Mouse (Mus musculus): ENCODE results near the gene Krt76. TPM values are rescaled to one million over a fixed set of nuclear protein-coding genes. Genes with fewer than 3 reads are reported as not detected.
A peak's percentile ranks its signal among the peaks of the same experiment; 100 is the strongest.

Krt76 gene
- total and polyA plus RNA-seq, 3 experiments, result not detected

- DNase-seq, result no peak
Observed at GRCm38 (mm10) chr15:101860421-101861130, 32.1 kb downstream of the Krt76 start.

DNA sequence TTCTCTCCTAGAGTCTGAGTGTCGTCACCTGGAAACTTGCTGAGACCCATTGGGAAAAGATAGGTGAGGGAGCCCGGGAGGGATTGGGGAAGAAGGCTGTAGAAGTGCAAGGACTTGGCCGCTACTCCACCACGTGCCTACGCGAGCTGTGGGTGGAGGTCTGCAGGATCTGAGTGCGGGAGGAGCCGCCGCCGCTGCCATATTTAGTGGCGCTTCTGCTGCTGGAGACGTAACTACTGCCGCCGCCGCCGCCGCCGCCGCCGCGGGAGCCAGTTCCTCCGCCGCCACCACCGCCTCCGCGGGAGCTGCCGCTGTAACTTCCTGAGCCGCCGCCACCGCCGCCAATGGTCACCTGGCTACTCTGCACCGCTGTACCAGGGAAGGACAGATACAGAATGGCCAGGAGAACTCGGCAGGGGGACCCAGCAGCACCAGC is 33.0 kb downstream of the Krt76 start:
- DNase-seq, result peak; percentile 54

GRCm38 (mm10) chr15:101858673-101859425 is 33.9 kb downstream of the Krt76 start:
- no peak for DNase-seq

GRCm38 (mm10) chr15:101856696-101857095 is 36.0 kb downstream of the Krt76 start:
- DNase-seq, result no peak

- no peak for DNase-seq
Observed at GRCm38 (mm10) chr15:101855732-101856131, 37.0 kb downstream of the Krt76 start.

- no peak for DNase-seq
Observed at GRCm38 (mm10) chr15:101854294-101854693, 38.4 kb downstream of the Krt76 start.

DNA sequence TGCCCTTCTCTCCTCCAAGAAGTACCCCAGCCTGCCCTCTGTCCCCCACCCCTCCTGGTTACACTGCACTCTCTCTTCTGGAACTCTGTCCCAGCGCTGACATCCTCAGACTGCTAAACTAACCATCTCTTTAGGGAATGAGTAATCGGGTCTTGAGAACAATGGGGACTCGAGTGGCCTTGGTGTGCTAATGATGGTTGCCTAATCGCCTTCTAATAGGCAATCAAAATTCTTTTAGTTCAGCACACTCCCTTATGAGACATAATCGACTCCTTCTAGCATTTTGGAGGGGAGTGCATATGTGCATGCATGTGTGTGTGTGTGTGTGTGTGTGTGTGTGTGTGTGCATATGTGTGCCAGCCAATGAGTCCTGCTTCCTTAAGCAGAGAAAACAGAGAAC is 40.1 kb downstream of the Krt76 start:
- peak; percentile 11 for DNase-seq

GRCm38 (mm10) chr15:101850694-101851093 is 42.0 kb downstream of the Krt76 start, which contains the start of gene Krt1:
TSS of gene Krt1 (minus strand) at chr15:101850794.
- no peak for DNase-seq

- peak; percentile 72 for DNase-seq
Observed at GRCm38 (mm10) chr15:101845971-101846403, 46.7 kb downstream of the Krt76 start.

DNA sequence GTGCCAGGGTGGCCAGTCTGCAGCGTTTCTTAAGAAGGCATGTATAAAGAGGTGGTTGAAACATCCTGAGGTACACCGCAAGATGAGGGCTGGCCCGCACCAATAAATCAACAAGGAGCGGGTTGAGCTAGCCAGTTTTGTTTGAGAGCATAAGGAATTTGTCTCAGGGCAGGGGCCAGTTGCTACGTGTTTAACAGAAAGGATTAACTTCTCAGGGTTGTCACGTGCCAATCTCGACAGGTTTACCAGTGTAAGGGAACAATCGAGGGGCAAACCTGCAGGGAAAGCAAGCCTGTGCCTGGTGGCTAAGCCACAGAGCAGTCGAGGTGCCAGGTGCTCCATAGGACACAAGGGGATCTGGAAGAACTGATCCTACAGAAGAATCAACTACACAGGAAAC is 49.5 kb downstream of the Krt76 start:
- DNase-seq, result no peak

GRCm38 (mm10) chr15:101834784-101835328 is 57.9 kb downstream of the Krt76 start:
- no peak for DNase-seq

Small RNA genes within 50 kb of the gene (microRNA-seq; reads per million reads assigned to microRNA genes)
- gene Gm44356, result 0 reads per million in 2 experiments

Other genes starting within 250 kb of the Krt76 start
- gene Gm5478, start 245.5 kb downstream of the Krt76 start, total RNA-seq (2021), result not detected
- not detected in 2 replicates for gene Gm5478, start 245.5 kb downstream of the Krt76 start, polyA plus RNA-seq (2012; rRNA removed)
- not detected for gene Krt6b, start 212.6 kb downstream of the Krt76 start, total RNA-seq (2021)
- not detected in 2 replicates for gene Krt6b, start 212.6 kb downstream of the Krt76 start, polyA plus RNA-seq (2012; rRNA removed)
- gene Krt6a, start 198.6 kb downstream of the Krt76 start, total RNA-seq (2021), result not detected
- gene Krt6a, start 198.6 kb downstream of the Krt76 start, polyA plus RNA-seq (2012; rRNA removed), result not detected in 2 replicates
- gene Krt5, start 180.0 kb downstream of the Krt76 start, total RNA-seq (2021), result not detected
- gene Krt5, start 180.0 kb downstream of the Krt76 start, polyA plus RNA-seq (2012; rRNA removed), result 0.06 TPM in 1 of 2 replicates, not detected in the other
- gene Krt71, start 149.8 kb downstream of the Krt76 start, total RNA-seq (2021), result not detected
- not detected in 2 replicates for gene Krt71, start 149.8 kb downstream of the Krt76 start, polyA plus RNA-seq (2012; rRNA removed)
- gene Krt72, start 106.5 kb downstream of the Krt76 start, total RNA-seq (2021), result not detected
- not detected in 2 replicates for gene Krt72, start 106.5 kb downstream of the Krt76 start, polyA plus RNA-seq (2012; rRNA removed)
- gene Krt73, start 90.6 kb downstream of the Krt76 start, total RNA-seq (2021), result not detected
- not detected in 2 replicates for gene Krt73, start 90.6 kb downstream of the Krt76 start, polyA plus RNA-seq (2012; rRNA removed)
- not detected for gene Krt2, start 74.8 kb downstream of the Krt76 start, total RNA-seq (2021)
- not detected in 2 replicates for gene Krt2, start 74.8 kb downstream of the Krt76 start, polyA plus RNA-seq (2012; rRNA removed)
- gene Krt1, start 42.1 kb downstream of the Krt76 start, total RNA-seq (2021), result under 1 TPM; 0.10 to 0.17 TPM
- gene Krt1, start 42.1 kb downstream of the Krt76 start, polyA plus RNA-seq (2012; rRNA removed), result 0.68 and 1.2 TPM in 2 replicates
- not detected for gene Krt77, start 23.2 kb downstream of the Krt76 start, total RNA-seq (2021)
- not detected in 2 replicates for gene Krt77, start 23.2 kb downstream of the Krt76 start, polyA plus RNA-seq (2012; rRNA removed)
- gene Krt4, start 31.8 kb upstream of the Krt76 start, total RNA-seq (2021), result not detected
- gene Krt4, start 31.8 kb upstream of the Krt76 start, polyA plus RNA-seq (2012; rRNA removed), result 0.08 and 0.33 TPM in 2 replicates
- gene Krt79, start 47.4 kb upstream of the Krt76 start, total RNA-seq (2021), result 1 to 10 TPM; 1.1 to 2.3 TPM
- 0.26 and 1.8 TPM in 2 replicates for gene Krt79, start 47.4 kb upstream of the Krt76 start, polyA plus RNA-seq (2012; rRNA removed)
- gene Krt78, start 61.4 kb upstream of the Krt76 start, total RNA-seq (2021), result not detected
- not detected in 2 replicates for gene Krt78, start 61.4 kb upstream of the Krt76 start, polyA plus RNA-seq (2012; rRNA removed)
- 1 to 10 TPM; 1.7 TPM for gene Krt8, start 111.6 kb upstream of the Krt76 start, total RNA-seq (2021)
- gene Krt8, start 111.6 kb upstream of the Krt76 start, polyA plus RNA-seq (2012; rRNA removed), result 0.62 and 1.1 TPM in 2 replicates
- 1 to 10 TPM; 1.6 to 2.5 TPM for gene Krt18, start 135.3 kb upstream of the Krt76 start, total RNA-seq (2021)
- gene Krt18, start 135.3 kb upstream of the Krt76 start, polyA plus RNA-seq (2012; rRNA removed), result 0.61 and 1.1 TPM in 2 replicates
- 100 to 1,000 TPM; 230 to 238 TPM for gene Eif4b, start 180.9 kb upstream of the Krt76 start, total RNA-seq (2021)
- gene Eif4b, start 180.9 kb upstream of the Krt76 start, polyA plus RNA-seq (2012; rRNA removed), result 28.8 and 43.7 TPM in 2 replicates
- gene Tns2, start 207.5 kb upstream of the Krt76 start, total RNA-seq (2021), result 10 to 100 TPM; 75.2 to 91.8 TPM
- 101 and 107 TPM in 2 replicates for gene Tns2, start 207.5 kb upstream of the Krt76 start, polyA plus RNA-seq (2012; rRNA removed)
- 10 to 100 TPM; 27.4 to 48.9 TPM for gene Spryd3, start 243.3 kb upstream of the Krt76 start, total RNA-seq (2021)
- gene Spryd3, start 243.3 kb upstream of the Krt76 start, polyA plus RNA-seq (2012; rRNA removed), result 38.3 and 48.4 TPM in 2 replicates

All from adrenal gland, adult 2 months (tissue).